In the genomic region with DNA sequence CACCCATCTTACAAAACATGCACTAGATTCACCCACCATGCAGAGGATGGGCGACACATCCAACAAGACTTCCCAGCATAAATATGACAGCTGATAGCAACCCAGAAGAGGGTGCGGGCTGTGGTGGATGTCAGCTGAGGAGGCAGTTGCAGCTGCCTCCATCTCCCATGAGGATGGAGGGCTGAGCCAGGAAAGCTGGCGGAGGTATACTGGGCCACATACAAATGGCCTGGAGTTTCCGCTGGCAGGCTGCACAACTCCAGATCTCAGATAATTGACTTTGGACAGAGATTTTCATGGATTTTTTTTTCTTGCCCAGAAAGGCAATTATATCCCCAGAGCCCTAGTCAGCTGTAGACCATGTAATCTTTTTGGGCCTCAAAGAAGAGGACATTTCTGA, we compare ENCODE assay signal across 30 mouse cellular contexts.
DNase-seq lines count a peak whose midpoint lies in the region; ATAC-seq and TF ChIP-seq lines count a peak whose summit lies in the region.
"Had no signal": no experiment of that assay in that cellular context is flagged by ENCODE, and none has a peak within 500 bp of the region (broad histone marks: within the 10 kb centered on the region; RNA-seq: fewer than 3 reads in every experiment).

No protein-coding gene starts in this region.

- H3K79me2 ChIP-seq in heart, adult 2 months (replicated peaks; ENCODE audit: control insufficient read depth, insufficient read depth, low read length) = no peaks in the 10 kb centered on the region

- no peaks in the 10 kb centered on the region for H3K36me3 ChIP-seq in heart, adult 2 months (ENCODE audit: control insufficient read depth, insufficient read depth, low read length)
- H3K36me3 ChIP-seq in liver, postnatal 0 days (replicated peaks; ENCODE audit: insufficient read depth, low read length) = no peaks in the 10 kb centered on the region
- H3K36me3 ChIP-seq: embryonic facial prominence, embryonic 13.5 days; forebrain, embryonic 12.5 days; G1E; limb, embryonic 15.5 days; lung, embryonic 15.5 days had no signal

- no peak for TF ChIP-seq POLR2A in heart, adult 2 months (IDR thresholded peaks at IDR 0.05; ENCODE audit: insufficient read depth, low read depth, low read length)

- no peak overlapping the region for H3K9ac ChIP-seq in heart, adult 2 months (ENCODE audit: low read depth, low read length)
- no peak overlapping the region for H3K9ac ChIP-seq in liver, postnatal 0 days (replicated peaks)
- H3K9ac ChIP-seq: embryonic facial prominence, embryonic 13.5 days; forebrain, embryonic 12.5 days; hindbrain, embryonic 14.5 days; limb, embryonic 15.5 days; liver, embryonic 14.5 days; lung, embryonic 15.5 days had no signal

- no peak overlapping the region for H3K4me2 ChIP-seq in liver, postnatal 0 days (ENCODE audit: low read depth, low read length)
- H3K4me2 ChIP-seq: embryonic facial prominence, embryonic 13.5 days; forebrain, embryonic 12.5 days; hindbrain, embryonic 14.5 days; limb, embryonic 15.5 days; lung, embryonic 15.5 days had no signal

- no peak overlapping the region for H3K27ac ChIP-seq in heart, adult 2 months
- H3K27ac ChIP-seq in liver, postnatal 0 days (ENCODE audit: low read depth) = no peak overlapping the region
- H3K27ac ChIP-seq: embryonic facial prominence, embryonic 13.5 days; forebrain, embryonic 12.5 days; hindbrain, embryonic 14.5 days; limb, embryonic 15.5 days; liver, embryonic 14.5 days; lung, embryonic 15.5 days; macrophage had no signal

- TF ChIP-seq CTCF in heart, adult 2 months (IDR thresholded peaks at IDR 0.05) = no peak
- no peak for TF ChIP-seq CTCF in liver, postnatal 0 days (IDR thresholded peaks at IDR 0.05; ENCODE audit: low read depth)

- peak; percentile 44 to 59 for DNase-seq in heart, adult 2 months
- DNase-seq in heart, adult 8-10 months (ENCODE audit: low spot score) = no peak
- peak; percentile 12 to 63 for DNase-seq in gastrocnemius, adult 8-10 months (ENCODE audit: low spot score in 2 of 2)
- peak; percentile 35 to 45 for DNase-seq in heart, postnatal 10 days
- no peak for DNase-seq in right cerebral cortex, postnatal 25 days
- no peak for DNase-seq in layer of hippocampus, adult 9-10 months (ENCODE audit: low spot score)
- DNase-seq in liver, postnatal 0 days = no peak
- DNase-seq: adrenal gland, postnatal 36 days; B cell, adult 2 months; cerebellum, adult 11 months; cerebellum, postnatal 25 days; embryo, embryonic 11 days; kidney, adult 18-20 months; kidney, postnatal 4 days; layer of hippocampus, adult 9-11 months; right cerebral cortex, postnatal 4 days; thymus, adult 18-20 months had no signal

- intact Hi-C loops in heart, adult 2 months (cut with DNase I) = no loop called here
- intact Hi-C loops in heart, postnatal 10 days (cut with DNase I) = no loop called here

- ATAC-seq in liver, postnatal 0 days = no peak
- ATAC-seq: inflammation-experienced regulatory T-cells, adult 6 months; midbrain, embryonic 16.5 days; Patski had no signal

- H3K4me1 ChIP-seq in heart, adult 2 months (ENCODE audit: control insufficient read depth, insufficient read depth, low read length) = no peaks in the 10 kb centered on the region
- no peaks in the 10 kb centered on the region for H3K4me1 ChIP-seq in liver, postnatal 0 days (ENCODE audit: insufficient read depth)
- H3K4me1 ChIP-seq: embryonic facial prominence, embryonic 13.5 days; forebrain, embryonic 12.5 days; limb, embryonic 15.5 days; lung, embryonic 15.5 days had no signal

- H3K9me3 ChIP-seq in liver, postnatal 0 days (ENCODE audit: low read length) = no peaks in the 10 kb centered on the region
- H3K9me3 ChIP-seq: embryonic facial prominence, embryonic 13.5 days; forebrain, embryonic 12.5 days; G1E; limb, embryonic 15.5 days; lung, embryonic 15.5 days had no signal

- TF ChIP-seq EP300 in heart, adult 2 months (IDR thresholded peaks at IDR 0.05; ENCODE audit: insufficient read depth, low read depth, low read length) = no peak
- TF ChIP-seq EP300 in liver, postnatal 0 days (IDR thresholded peaks at IDR 0.05; ENCODE audit: low read depth) = no peak

- no peak overlapping the region for H3K4me3 ChIP-seq in heart, adult 2 months
- H3K4me3 ChIP-seq in liver, postnatal 0 days (ENCODE audit: low read depth, low read length) = no peak overlapping the region
- H3K4me3 ChIP-seq: embryonic facial prominence, embryonic 13.5 days; erythroblast, embryonic 14.5 days; forebrain, embryonic 12.5 days; limb, embryonic 15.5 days; lung, embryonic 15.5 days had no signal

- 71% methylated on average over 4 of the region's 4 CpGs for WGBS in heart, adult 2 months
- WGBS in liver, postnatal 0 days (ENCODE audit: insufficient replicate concordance) = 87% methylated on average over 4 of the region's 4 CpGs

- peaks cover 1% of the 10 kb centered on the region; the same call in 1 of the 2 replicates for H3K27me3 ChIP-seq in heart, adult 2 months (ENCODE audit: control insufficient read depth, insufficient read depth, low read length)
- no peaks in the 10 kb centered on the region for H3K27me3 ChIP-seq in liver, postnatal 0 days (ENCODE audit: insufficient read depth, low read length)
- H3K27me3 ChIP-seq: CH12.LX; embryonic facial prominence, embryonic 13.5 days; forebrain, embryonic 12.5 days; limb, embryonic 15.5 days; lung, embryonic 15.5 days; Patski had no signal

Comparison
In these comparisons a context has a peak if more than half of its experiments do, and no peak if none do; other contexts are left out.
1. DNase-seq: peak in heart, adult 2 months (2 of 2), gastrocnemius, adult 8-10 months (2 of 2) and heart, postnatal 10 days (2 of 2); none in heart, adult 8-10 months (single experiment), right cerebral cortex, postnatal 25 days (single experiment), layer of hippocampus, adult 9-10 months (single experiment) and liver, postnatal 0 days (single experiment).